Mouse (Mus musculus): ENCODE data around the gene Gm3020. TPM values are rescaled to one million over a fixed set of nuclear protein-coding genes. Genes with fewer than 3 reads are reported as not detected.
"Not testable (repeated sequence)": the region's sequence is repeated elsewhere in the genome, so short reads cannot be mapped to it uniquely, and the experiment has no call there.

Gene Gm3020
- 0.56 and 0.57 TPM in 2 replicates for polyA plus RNA-seq (2015; fragmentation: Nextera tagmentation; extraction: Ambion mirVana)

GRCm38 (mm10) chr14:3651730-3652129 is at the start of gene Gm3020:
Gm3020 (plus strand) TSS chr14:3652030.
- no CpG with 5 or more reads among the region's 32 CpGs for WGBS
- not testable (repeated sequence) for H3K4me2 ChIP-seq (replicated peaks); H3K36me3 ChIP-seq; H3K9ac ChIP-seq; H3K4me1 ChIP-seq; H3K27me3 ChIP-seq; ATAC-seq (ENCODE audit: insufficient number of reproducible peaks, low FRiP score, low TSS enrichment, low read depth); H3K9me3 ChIP-seq (replicated peaks); H3K27ac ChIP-seq (replicated peaks); H3K4me3 ChIP-seq (replicated peaks)

GRCm38 (mm10) chr14:3634212-3634611 is 17.6 kb upstream of the Gm3020 start, which contains the start of gene Gm3012:
Gm3012 (plus strand) TSS chr14:3634512.
- H3K4me3 ChIP-seq (replicated peaks); H3K27ac ChIP-seq (replicated peaks); H3K9me3 ChIP-seq (replicated peaks); H3K36me3 ChIP-seq; ATAC-seq (ENCODE audit: insufficient number of reproducible peaks, low FRiP score, low TSS enrichment, low read depth); H3K4me2 ChIP-seq (replicated peaks); H3K4me1 ChIP-seq; H3K27me3 ChIP-seq; H3K9ac ChIP-seq: not testable (repeated sequence)
- no CpG with 5 or more reads among the region's 2 CpGs for WGBS

- not testable (repeated sequence) for H3K4me1 ChIP-seq; H3K27ac ChIP-seq (replicated peaks); H3K9ac ChIP-seq; H3K27me3 ChIP-seq; H3K4me2 ChIP-seq (replicated peaks); H3K36me3 ChIP-seq; H3K4me3 ChIP-seq (replicated peaks); ATAC-seq (ENCODE audit: insufficient number of reproducible peaks, low FRiP score, low TSS enrichment, low read depth); H3K9me3 ChIP-seq (replicated peaks)
- no CpG with 5 or more reads among the region's 3 CpGs for WGBS
Measured at GRCm38 (mm10) chr14:3688483-3688882, 36.7 kb downstream of the Gm3020 start, which contains the start of gene Gm3043. Gm3043 (plus strand) TSS chr14:3688783.

Other genes starting within 250 kb of the Gm3020 start
- gene Gm10409, start 239.4 kb upstream of the Gm3020 start, polyA plus RNA-seq (2015; fragmentation: Nextera tagmentation; extraction: Ambion mirVana), result 0.56 and 0.57 TPM in 2 replicates
- 0.43 TPM in 1 of 2 replicates, not detected in the other for gene Gm3005, start 223.9 kb upstream of the Gm3020 start, polyA plus RNA-seq (2015; fragmentation: Nextera tagmentation; extraction: Ambion mirVana)
- not detected in 2 replicates for gene Gm10408, start 202.7 kb upstream of the Gm3020 start, polyA plus RNA-seq (2015; fragmentation: Nextera tagmentation; extraction: Ambion mirVana)
- gene Gm3012, start 17.5 kb upstream of the Gm3020 start, polyA plus RNA-seq (2015; fragmentation: Nextera tagmentation; extraction: Ambion mirVana), result not detected in 2 replicates
- gene Gm3043, start 36.8 kb downstream of the Gm3020 start, polyA plus RNA-seq (2015; fragmentation: Nextera tagmentation; extraction: Ambion mirVana), result not detected in 2 replicates
- not detected in 2 replicates for gene Gm3002, start 158.0 kb downstream of the Gm3020 start, polyA plus RNA-seq (2015; fragmentation: Nextera tagmentation; extraction: Ambion mirVana)
- not detected in 2 replicates for gene Gm3033, start 194.2 kb downstream of the Gm3020 start, polyA plus RNA-seq (2015; fragmentation: Nextera tagmentation; extraction: Ambion mirVana)
- gene Gm2916, start 232.1 kb downstream of the Gm3020 start, polyA plus RNA-seq (2015; fragmentation: Nextera tagmentation; extraction: Ambion mirVana), result not detected in 2 replicates

Data from embryonic facial prominence, embryonic 15.5 days (tissue).